ENCODE assay signal across 10 mouse cellular contexts in the genomic region with DNA sequence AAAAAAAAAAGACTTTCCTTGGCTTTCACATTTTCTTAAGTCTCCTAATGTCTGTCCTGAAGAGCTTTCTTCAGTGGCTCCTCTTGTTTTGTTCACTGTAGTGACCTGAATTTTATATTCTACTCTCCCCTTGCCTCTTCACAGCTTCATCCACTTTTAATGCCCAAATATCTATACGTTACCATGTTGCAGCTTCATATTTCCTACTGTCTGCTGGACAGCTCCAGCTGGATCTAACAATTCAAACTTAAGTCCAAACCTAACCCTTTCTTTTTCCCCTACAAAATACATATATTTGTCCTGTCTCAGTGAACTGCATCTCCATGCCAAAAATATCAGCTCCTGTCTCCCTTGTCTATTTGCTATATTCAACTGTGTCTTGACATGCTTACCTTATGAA. TPM values are rescaled to one million over a fixed set of nuclear protein-coding genes. Genes with fewer than 3 reads are reported as not detected.
DNase-seq lines count a peak whose midpoint lies in the region; ATAC-seq and TF ChIP-seq lines count a peak whose summit lies in the region.
"Had no signal": no experiment of that assay in that cellular context is flagged by ENCODE, and none has a peak within 500 bp of the region (broad histone marks: within the 10 kb centered on the region; RNA-seq: fewer than 3 reads in every experiment).

No protein-coding gene starts in this region.

- H3K4me3 ChIP-seq in layer of hippocampus, adult 2 months, result no peak overlapping the region; the same call in 1 of the 2 replicates
- H3K4me3 ChIP-seq in E14TG2a.4 (replicated peaks; ENCODE audit: low read length), result peak overlapping the region; percentile 100; the same call in 1 of the 2 replicates
- no peak overlapping the region for H3K4me3 ChIP-seq in hindbrain, embryonic 14.5 days (replicated peaks; ENCODE audit: low read length)
- H3K4me3 ChIP-seq in midbrain, embryonic 15.5 days, result no peak overlapping the region; the same call in 1 of the 2 replicates

- no peak overlapping the region for H3K9ac ChIP-seq in hindbrain, embryonic 14.5 days
- H3K9ac ChIP-seq in midbrain, embryonic 15.5 days, result peak overlapping the region; percentile 73; the same call in 1 of the 2 replicates

- H3K27ac ChIP-seq in layer of hippocampus, adult 2 months, result peak overlapping the region; percentile 94; the same call in 1 of the 2 replicates
- peak overlapping the region; percentile 89; the same call in 1 of the 2 replicates for H3K27ac ChIP-seq in hindbrain, embryonic 14.5 days
- H3K27ac ChIP-seq in midbrain, embryonic 15.5 days, result peak overlapping the region; percentile 93
- H3K27ac ChIP-seq: kidney, postnatal 0 days had no signal

- H3K27me3 ChIP-seq in E14TG2a.4 (ENCODE audit: insufficient read depth, low read length), result no peaks in the 10 kb centered on the region
- no peaks in the 10 kb centered on the region for H3K27me3 ChIP-seq in hindbrain, embryonic 14.5 days (ENCODE audit: control insufficient read depth, insufficient read depth, low read length)
- H3K27me3 ChIP-seq in midbrain, embryonic 15.5 days (replicated peaks), result no peaks in the 10 kb centered on the region

- no peaks in the 10 kb centered on the region for H3K9me3 ChIP-seq in E14TG2a.4 (ENCODE audit: low read length)
- no peaks in the 10 kb centered on the region for H3K9me3 ChIP-seq in hindbrain, embryonic 14.5 days (ENCODE audit: control insufficient read depth, low read length)
- H3K9me3 ChIP-seq in midbrain, embryonic 15.5 days, result no peaks in the 10 kb centered on the region

- DNase-seq in layer of hippocampus, adult 2 months (ENCODE audit: low spot score in 2 of 2), result no peak
- no peak for DNase-seq in layer of hippocampus, adult 18-20 months (ENCODE audit: low spot score in 2 of 2)
- DNase-seq in hindbrain, embryonic 14.5 days (ENCODE audit: low spot score), result no peak
- DNase-seq in cerebellum, adult 9-10 months, result no peak
- DNase-seq in thymus, postnatal 25 days, result no peak
- DNase-seq: embryo, embryonic 11 days; left cerebral cortex, postnatal 4 days had no signal

- H3K4me2 ChIP-seq in hindbrain, embryonic 14.5 days (replicated peaks), result peak overlapping the region; percentile 67
- peak overlapping the region; percentile 61; the same call in 1 of the 2 replicates for H3K4me2 ChIP-seq in midbrain, embryonic 15.5 days

- TF ChIP-seq CTCF in layer of hippocampus, adult 2 months (conservative IDR thresholded peaks at IDR 0.05), result no peak
- no peak for TF ChIP-seq CTCF in E14TG2a.4 (conservative IDR thresholded peaks at IDR 0.05; ENCODE audit: low read length)

- H3K36me3 ChIP-seq in E14TG2a.4 (ENCODE audit: insufficient read depth, low read length), result no peaks in the 10 kb centered on the region
- H3K36me3 ChIP-seq in hindbrain, embryonic 14.5 days (replicated peaks; ENCODE audit: control insufficient read depth, insufficient read depth), result no peaks in the 10 kb centered on the region
- H3K36me3 ChIP-seq in midbrain, embryonic 15.5 days (replicated peaks), result no peaks in the 10 kb centered on the region

- ATAC-seq in hindbrain, embryonic 14.5 days (ENCODE audit: low FRiP score), result no peak
- no peak for ATAC-seq in midbrain, embryonic 15.5 days (replicated peaks)

- 77% methylated on average over 1 of the region's 1 CpGs for WGBS in hindbrain, embryonic 14.5 days
- WGBS in midbrain, embryonic 15.5 days, result 62% methylated on average over 1 of the region's 1 CpGs

- peaks cover 27% of the 10 kb centered on the region for H3K4me1 ChIP-seq in E14TG2a.4 (replicated peaks; ENCODE audit: low read depth, low read length)
- H3K4me1 ChIP-seq in hindbrain, embryonic 14.5 days (replicated peaks; ENCODE audit: control insufficient read depth, insufficient read depth, low read length), result peaks cover 33% of the 10 kb centered on the region
- H3K4me1 ChIP-seq in midbrain, embryonic 15.5 days, result peaks cover 39% of the 10 kb centered on the region

RNA-seq across cellular contexts. Expression of a gene that starts 1.0 kb away (rescaled TPM):
- total RNA-seq in layer of hippocampus, adult 2 months (2021), result 10 to 100 TPM; 63.1 to 64.0 TPM
- total RNA-seq in layer of hippocampus, adult 18-20 months (2021), result 10 to 100 TPM; 58.7 to 59.3 TPM
- 14.3 and 15.0 TPM in 2 replicates for polyA plus RNA-seq in hindbrain, embryonic 14.5 days (2014; fragmentation: Nextera tagmentation; extraction: Ambion mirVana)
- 11.9 TPM in 2 replicates for polyA plus RNA-seq in midbrain, embryonic 15.5 days (2015; fragmentation: Nextera tagmentation; extraction: Ambion mirVana)

RNA-seq across cellular contexts. Expression of a gene that starts 40.0 kb away (rescaled TPM):
- total RNA-seq in layer of hippocampus, adult 2 months (2021), result 10 to 100 TPM; 39.3 to 50.5 TPM
- total RNA-seq in layer of hippocampus, adult 18-20 months (2021), result 10 to 100 TPM; 36.9 to 38.7 TPM
- 14.3 and 19.7 TPM in 2 replicates for polyA plus RNA-seq in hindbrain, embryonic 14.5 days (2014; fragmentation: Nextera tagmentation; extraction: Ambion mirVana)
- polyA plus RNA-seq in midbrain, embryonic 15.5 days (2015; fragmentation: Nextera tagmentation; extraction: Ambion mirVana), result 18.0 and 18.6 TPM in 2 replicates
